Mouse (Mus musculus): Measurements from ENCODE around the gene Prkd1. TPM values are rescaled to one million over a fixed set of nuclear protein-coding genes. Genes with fewer than 3 reads are reported as not detected.

Gene Prkd1
- total RNA-seq, 2 experiments from 2014 or later = not detected

GRCm38 (mm10) chr12:50565198-50565597, 83.7 kb downstream of the Prkd1 start:
- no peak for ATAC-seq (replicated peaks; ENCODE audit: low FRiP score, poor library complexity, severe bottlenecking)

GRCm38 (mm10) chr12:50560536-50560935, 88.4 kb downstream of the Prkd1 start:
- no peak for ATAC-seq (replicated peaks; ENCODE audit: low FRiP score, poor library complexity, severe bottlenecking)

GRCm38 (mm10) chr12:50558231-50558630, 90.7 kb downstream of the Prkd1 start:
- ATAC-seq (replicated peaks; ENCODE audit: low FRiP score, poor library complexity, severe bottlenecking) = no peak

- ATAC-seq (replicated peaks; ENCODE audit: low FRiP score, poor library complexity, severe bottlenecking) = no peak
Measured at GRCm38 (mm10) chr12:50554214-50554613, 94.7 kb downstream of the Prkd1 start.

- ATAC-seq (replicated peaks; ENCODE audit: low FRiP score, poor library complexity, severe bottlenecking) = no peak
Measured at GRCm38 (mm10) chr12:50549860-50550555, 98.9 kb downstream of the Prkd1 start.

- ATAC-seq (replicated peaks; ENCODE audit: low FRiP score, poor library complexity, severe bottlenecking) = no peak
Measured at GRCm38 (mm10) chr12:50546394-50546793, 102.5 kb downstream of the Prkd1 start.

- no peak for ATAC-seq (replicated peaks; ENCODE audit: low FRiP score, poor library complexity, severe bottlenecking)
Measured at GRCm38 (mm10) chr12:50545610-50545919, 103.3 kb downstream of the Prkd1 start.

GRCm38 (mm10) chr12:50544855-50545609, 103.9 kb downstream of the Prkd1 start:
- ATAC-seq (replicated peaks; ENCODE audit: low FRiP score, poor library complexity, severe bottlenecking) = no peak

GRCm38 (mm10) chr12:50540793-50541192, 108.1 kb downstream of the Prkd1 start:
- no peak for ATAC-seq (replicated peaks; ENCODE audit: low FRiP score, poor library complexity, severe bottlenecking)

GRCm38 (mm10) chr12:50538296-50538965, 110.5 kb downstream of the Prkd1 start:
- ATAC-seq (replicated peaks; ENCODE audit: low FRiP score, poor library complexity, severe bottlenecking) = no peak

GRCm38 (mm10) chr12:50537761-50538160, 111.1 kb downstream of the Prkd1 start:
- no peak for ATAC-seq (replicated peaks; ENCODE audit: low FRiP score, poor library complexity, severe bottlenecking)

- ATAC-seq (replicated peaks; ENCODE audit: low FRiP score, poor library complexity, severe bottlenecking) = no peak
Measured at GRCm38 (mm10) chr12:50537006-50537405, 111.9 kb downstream of the Prkd1 start.

- no peak for ATAC-seq (replicated peaks; ENCODE audit: low FRiP score, poor library complexity, severe bottlenecking)
Measured at GRCm38 (mm10) chr12:50528633-50529032, 120.3 kb downstream of the Prkd1 start.

- no peak for ATAC-seq (replicated peaks; ENCODE audit: low FRiP score, poor library complexity, severe bottlenecking)
Measured at GRCm38 (mm10) chr12:50524061-50524460, 124.8 kb downstream of the Prkd1 start.

GRCm38 (mm10) chr12:50514526-50514925, 134.4 kb downstream of the Prkd1 start:
- ATAC-seq (replicated peaks; ENCODE audit: low FRiP score, poor library complexity, severe bottlenecking) = no peak

GRCm38 (mm10) chr12:50511486-50512225, 137.2 kb downstream of the Prkd1 start:
- ATAC-seq (replicated peaks; ENCODE audit: low FRiP score, poor library complexity, severe bottlenecking) = no peak

- no peak for ATAC-seq (replicated peaks; ENCODE audit: low FRiP score, poor library complexity, severe bottlenecking)
Measured at GRCm38 (mm10) chr12:50508762-50509161, 140.1 kb downstream of the Prkd1 start.

GRCm38 (mm10) chr12:50499796-50500504, 148.9 kb downstream of the Prkd1 start:
- ATAC-seq (replicated peaks; ENCODE audit: low FRiP score, poor library complexity, severe bottlenecking) = no peak

- no peak for ATAC-seq (replicated peaks; ENCODE audit: low FRiP score, poor library complexity, severe bottlenecking)
Measured at GRCm38 (mm10) chr12:50496006-50496405, 152.9 kb downstream of the Prkd1 start.

- no peak for ATAC-seq (replicated peaks; ENCODE audit: low FRiP score, poor library complexity, severe bottlenecking)
Measured at GRCm38 (mm10) chr12:50479784-50480183, 169.1 kb downstream of the Prkd1 start.
